Mouse (Mus musculus) erythroblast, adult 5-6 weeks (primary cell): Measurements from ENCODE around the gene Camta1. TPM values are rescaled to one million over a fixed set of nuclear protein-coding genes. Genes with fewer than 3 reads are reported as not detected.

ENCODE experiments used
- ATAC-seq: replicated peaks from 2 replicates; pipeline ENCODE4 v1.8.0; 2016; ENCODE audit warnings: moderate number of reproducible peaks, mild to moderate bottlenecking, moderate TSS enrichment, inconsistent platforms; ENCODE audit not compliant: poor library complexity, low FRiP score, severe bottlenecking
- total RNA-seq, 2 experiments: library from RNA; stranded (forward) in 1 of 2; stranded (reverse) in 1 of 2; fragments of 150-400 nt in 1 of 2; fragments of 200-764, 138-1000 nt in 1 of 2; gene quantifications; 2 replicates each; pipeline versions ENCODE4 v1.2.3 to v1.2.4; 2015 to 2017; ENCODE audit warnings: low replicate concordance in 2 of 2

Camta1 gene
- total RNA-seq, 2 experiments from 2014 or later: 11.7 to 25.7 TPM

- ATAC-seq: no peak
Measured at GRCm38 (mm10) chr4:151415812-151416211, 445.9 kb downstream of the Camta1 start.

- ATAC-seq: no peak
Measured at GRCm38 (mm10) chr4:151415376-151415775, 446.3 kb downstream of the Camta1 start.

- no peak for ATAC-seq
Measured at GRCm38 (mm10) chr4:151414952-151415351, 446.7 kb downstream of the Camta1 start.

GRCm38 (mm10) chr4:151411641-151412061 lies 450.0 kb downstream of the Camta1 start:
- no peak for ATAC-seq

- no peak for ATAC-seq
Measured at GRCm38 (mm10) chr4:151411016-151411415, 450.7 kb downstream of the Camta1 start.

GRCm38 (mm10) chr4:151409291-151409690 lies 452.4 kb downstream of the Camta1 start:
- ATAC-seq: no peak

- no peak for ATAC-seq
Measured at GRCm38 (mm10) chr4:151408811-151409210, 452.9 kb downstream of the Camta1 start.

GRCm38 (mm10) chr4:151408246-151408645 lies 453.4 kb downstream of the Camta1 start:
- no peak for ATAC-seq

- ATAC-seq: no peak
Measured at GRCm38 (mm10) chr4:151407129-151407528, 454.5 kb downstream of the Camta1 start.

- ATAC-seq: no peak
Measured at GRCm38 (mm10) chr4:151404581-151405256, 457.0 kb downstream of the Camta1 start.

GRCm38 (mm10) chr4:151401685-151402397 lies 459.8 kb downstream of the Camta1 start:
- no peak for ATAC-seq

GRCm38 (mm10) chr4:151396536-151396935 lies 465.1 kb downstream of the Camta1 start:
- ATAC-seq: no peak

- ATAC-seq: no peak
Measured at GRCm38 (mm10) chr4:151389345-151389744, 472.3 kb downstream of the Camta1 start.

- no peak for ATAC-seq
Measured at GRCm38 (mm10) chr4:151386701-151387451, 474.8 kb downstream of the Camta1 start.

- ATAC-seq: no peak
Measured at GRCm38 (mm10) chr4:151385985-151386700, 475.5 kb downstream of the Camta1 start.

- ATAC-seq: no peak
Measured at GRCm38 (mm10) chr4:151377731-151378130, 483.9 kb downstream of the Camta1 start.

GRCm38 (mm10) chr4:151376234-151376633 lies 485.4 kb downstream of the Camta1 start:
- no peak for ATAC-seq

- ATAC-seq: no peak
Measured at GRCm38 (mm10) chr4:151372855-151373566, 488.7 kb downstream of the Camta1 start.

- no peak for ATAC-seq
Measured at GRCm38 (mm10) chr4:151366941-151367545, 494.6 kb downstream of the Camta1 start.
